Mouse (Mus musculus): ENCODE measurements around the gene Tfpi. TPM values are rescaled to one million over a fixed set of nuclear protein-coding genes. Genes with fewer than 3 reads are reported as not detected.
"Not testable (repeated sequence)": the region's sequence is repeated elsewhere in the genome, so short reads cannot be mapped to it uniquely, and the experiment has no call there.

Tfpi gene
- polyA plus RNA-seq, 1 experiment from 2014 or later: 53.9 TPM

DNA sequence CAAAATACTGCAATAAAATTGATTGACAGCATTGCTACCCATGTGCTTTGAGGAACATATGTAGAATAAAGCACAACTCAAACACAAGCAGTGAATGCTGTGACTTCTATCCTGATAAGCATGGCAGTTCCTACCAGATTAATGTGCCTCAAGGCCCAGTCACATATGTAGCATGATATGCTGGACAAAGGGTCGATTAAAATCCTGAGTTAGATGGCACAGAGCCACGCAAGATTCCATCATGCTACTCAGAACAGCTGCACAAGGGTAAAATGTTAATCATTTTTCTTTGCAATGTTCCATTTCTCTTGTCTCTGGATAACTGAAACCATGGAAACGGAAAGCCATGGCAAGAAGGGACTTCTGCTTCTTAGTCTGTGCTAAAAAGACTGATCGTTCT is 80.0 kb downstream of the Tfpi start:
- H3K27me3 ChIP-seq (replicated peaks; ENCODE audit: control insufficient read depth, insufficient read depth, low read length): no peaks in the 10 kb centered on the region
- WGBS: 85% methylated on average over 4 of the region's 4 CpGs
- no peak overlapping the region for H3K27ac ChIP-seq (ENCODE audit: low read depth)
- H3K9ac ChIP-seq (ENCODE audit: low read length): no peak overlapping the region
- no peaks in the 10 kb centered on the region for H3K9me3 ChIP-seq (ENCODE audit: control insufficient read depth, low read length)
- no peak overlapping the region for H3K4me2 ChIP-seq (ENCODE audit: low read length)
- H3K36me3 ChIP-seq (ENCODE audit: control insufficient read depth, insufficient read depth, low read length): no peaks in the 10 kb centered on the region
- ATAC-seq (replicated peaks; ENCODE audit: low FRiP score, low TSS enrichment, low read depth): no peak
- no peak overlapping the region for H3K4me3 ChIP-seq (ENCODE audit: low read depth, low read length)
- DNase-seq (ENCODE audit: low spot score): no peak
- H3K4me1 ChIP-seq (replicated peaks; ENCODE audit: control insufficient read depth, insufficient read depth, low read length): no peaks in the 10 kb centered on the region

DNA sequence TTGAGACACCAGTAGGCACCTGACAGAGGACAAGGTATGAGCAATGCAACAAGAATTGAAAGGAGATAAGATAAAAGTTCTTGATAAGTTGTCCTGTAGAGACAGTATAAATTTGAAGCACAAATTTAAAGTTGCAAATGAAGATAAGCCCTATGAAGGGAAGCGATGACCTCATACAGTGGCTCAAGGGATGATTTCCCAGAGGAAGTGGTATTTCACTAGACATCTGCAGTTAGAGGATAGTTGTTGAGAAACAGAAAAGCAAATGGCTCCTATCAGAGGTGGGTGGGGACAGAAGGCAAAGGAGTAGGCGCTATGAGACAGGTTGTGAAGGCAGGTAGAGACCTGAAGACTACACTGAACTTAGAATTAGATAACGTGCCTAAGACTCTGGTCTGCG is 83.3 kb downstream of the Tfpi start:
- no peaks in the 10 kb centered on the region for H3K36me3 ChIP-seq (ENCODE audit: control insufficient read depth, insufficient read depth, low read length)
- no peaks in the 10 kb centered on the region for H3K27me3 ChIP-seq (replicated peaks; ENCODE audit: control insufficient read depth, insufficient read depth, low read length)
- H3K4me1 ChIP-seq (replicated peaks; ENCODE audit: control insufficient read depth, insufficient read depth, low read length): 0 out of 2 replicates have a peak, but pooled peaks cover 5% of the 10 kb centered on the region
- H3K9me3 ChIP-seq (ENCODE audit: control insufficient read depth, low read length): no peaks in the 10 kb centered on the region
- no peak for DNase-seq (ENCODE audit: low spot score)
- 82% methylated on average over 4 of the region's 4 CpGs for WGBS
- no peak overlapping the region for H3K27ac ChIP-seq (ENCODE audit: low read depth)
- no peak overlapping the region for H3K4me3 ChIP-seq (ENCODE audit: low read depth, low read length)
- no peak overlapping the region for H3K9ac ChIP-seq (ENCODE audit: low read length)
- ATAC-seq (replicated peaks; ENCODE audit: low FRiP score, low TSS enrichment, low read depth): no peak
- no peak overlapping the region for H3K4me2 ChIP-seq (ENCODE audit: low read length)

DNA sequence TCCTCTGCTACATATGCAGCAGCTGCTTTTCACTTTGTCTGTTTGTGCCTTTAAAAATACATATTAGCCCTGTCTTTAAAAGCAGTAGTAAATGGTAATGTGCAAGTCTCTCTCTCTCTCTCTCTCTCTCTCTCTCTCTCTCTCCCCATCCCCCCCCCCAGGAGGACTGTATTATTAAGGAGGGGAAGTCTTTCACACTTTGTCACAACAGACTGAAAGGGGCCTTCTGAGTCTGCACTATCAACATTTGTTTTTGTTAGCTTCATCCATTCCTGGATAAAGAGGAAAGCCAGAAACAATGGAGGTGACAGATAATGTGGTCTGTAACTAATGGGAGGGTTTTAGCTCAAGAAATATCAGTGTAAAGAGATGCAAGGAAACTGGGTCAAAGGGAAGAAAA is 87.5 kb downstream of the Tfpi start:
- no peak overlapping the region for H3K4me3 ChIP-seq (ENCODE audit: low read depth, low read length)
- H3K4me2 ChIP-seq (ENCODE audit: low read length): no peak overlapping the region
- H3K27ac ChIP-seq (ENCODE audit: low read depth): no peak overlapping the region
- H3K9me3 ChIP-seq (ENCODE audit: control insufficient read depth, low read length): no peaks in the 10 kb centered on the region
- no peak overlapping the region for H3K9ac ChIP-seq (ENCODE audit: low read length)
- ATAC-seq (replicated peaks; ENCODE audit: low FRiP score, low TSS enrichment, low read depth): no peak
- no peak for DNase-seq (ENCODE audit: low spot score)
- H3K27me3 ChIP-seq (replicated peaks; ENCODE audit: control insufficient read depth, insufficient read depth, low read length): no peaks in the 10 kb centered on the region
- peaks cover 13% of the 10 kb centered on the region for H3K4me1 ChIP-seq (replicated peaks; ENCODE audit: control insufficient read depth, insufficient read depth, low read length)
- no peaks in the 10 kb centered on the region for H3K36me3 ChIP-seq (ENCODE audit: control insufficient read depth, insufficient read depth, low read length)

DNA sequence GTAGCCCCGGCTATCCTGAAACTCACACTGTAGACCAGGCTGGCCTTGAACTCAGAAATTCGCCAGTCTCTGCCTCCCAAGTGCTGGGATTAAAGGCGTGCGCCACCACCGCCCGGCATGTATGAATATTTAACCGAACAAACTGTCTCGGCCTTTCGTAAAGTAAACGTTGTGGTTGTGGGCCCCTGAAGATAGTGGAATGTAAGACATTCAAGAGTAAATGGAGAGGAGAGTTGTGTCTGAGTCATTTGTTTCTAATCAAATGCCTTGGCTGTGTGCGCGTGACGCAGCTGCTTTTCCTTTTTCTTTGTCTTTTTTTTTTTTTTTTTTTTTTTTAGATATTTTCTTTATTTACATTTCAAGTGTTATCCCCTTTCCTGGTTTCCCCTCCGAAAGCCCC is 88.0 kb downstream of the Tfpi start:
- H3K27me3 ChIP-seq (replicated peaks; ENCODE audit: control insufficient read depth, insufficient read depth, low read length): not testable (repeated sequence)

DNA sequence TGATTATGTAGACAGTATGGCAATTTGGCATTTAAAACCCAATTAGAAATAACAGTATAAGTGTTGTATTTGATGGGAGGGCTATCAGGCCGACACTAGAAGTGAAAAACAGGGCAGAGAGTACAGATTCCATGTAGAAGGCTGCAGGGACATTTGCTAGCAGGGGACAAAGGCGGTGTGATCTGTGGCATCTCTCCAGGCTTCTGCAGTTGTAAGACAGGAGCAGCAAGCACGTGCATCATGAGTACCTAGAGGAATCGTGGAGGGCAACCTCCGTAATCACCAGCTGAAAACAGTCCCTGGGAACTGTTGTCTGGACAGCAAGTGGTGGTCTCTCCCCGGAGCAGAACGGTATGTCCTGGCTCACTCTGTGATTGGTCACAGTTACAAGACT is 88.6 kb downstream of the Tfpi start:
- H3K4me1 ChIP-seq (replicated peaks; ENCODE audit: control insufficient read depth, insufficient read depth, low read length): peaks cover 13% of the 10 kb centered on the region
- 78% methylated on average over 7 of the region's 7 CpGs for WGBS
- no peak for ATAC-seq (replicated peaks; ENCODE audit: low FRiP score, low TSS enrichment, low read depth)
- no peaks in the 10 kb centered on the region for H3K27me3 ChIP-seq (replicated peaks; ENCODE audit: control insufficient read depth, insufficient read depth, low read length)
- no peaks in the 10 kb centered on the region for H3K9me3 ChIP-seq (ENCODE audit: control insufficient read depth, low read length)
- no peak for DNase-seq (ENCODE audit: low spot score)
- no peak overlapping the region for H3K27ac ChIP-seq (ENCODE audit: low read depth)
- H3K36me3 ChIP-seq (ENCODE audit: control insufficient read depth, insufficient read depth, low read length): no peaks in the 10 kb centered on the region
- H3K9ac ChIP-seq (ENCODE audit: low read length): no peak overlapping the region
- no peak overlapping the region for H3K4me3 ChIP-seq (ENCODE audit: low read depth, low read length)
- H3K4me2 ChIP-seq (ENCODE audit: low read length): no peak overlapping the region

More for the DNA sequence above, 88.0 kb downstream of the Tfpi start:
- not testable (repeated sequence) for H3K27ac ChIP-seq (ENCODE audit: low read depth); ATAC-seq (replicated peaks; ENCODE audit: low FRiP score, low TSS enrichment, low read depth); H3K4me2 ChIP-seq (ENCODE audit: low read length); DNase-seq (ENCODE audit: low spot score); H3K4me3 ChIP-seq (ENCODE audit: low read depth, low read length); H3K36me3 ChIP-seq (ENCODE audit: control insufficient read depth, insufficient read depth, low read length); H3K9me3 ChIP-seq (ENCODE audit: control insufficient read depth, low read length); H3K9ac ChIP-seq (ENCODE audit: low read length)
- 78% methylated on average over 14 of the region's 14 CpGs for WGBS
- peaks cover 13% of the 10 kb centered on the region for H3K4me1 ChIP-seq (replicated peaks; ENCODE audit: control insufficient read depth, insufficient read depth, low read length)

DNA sequence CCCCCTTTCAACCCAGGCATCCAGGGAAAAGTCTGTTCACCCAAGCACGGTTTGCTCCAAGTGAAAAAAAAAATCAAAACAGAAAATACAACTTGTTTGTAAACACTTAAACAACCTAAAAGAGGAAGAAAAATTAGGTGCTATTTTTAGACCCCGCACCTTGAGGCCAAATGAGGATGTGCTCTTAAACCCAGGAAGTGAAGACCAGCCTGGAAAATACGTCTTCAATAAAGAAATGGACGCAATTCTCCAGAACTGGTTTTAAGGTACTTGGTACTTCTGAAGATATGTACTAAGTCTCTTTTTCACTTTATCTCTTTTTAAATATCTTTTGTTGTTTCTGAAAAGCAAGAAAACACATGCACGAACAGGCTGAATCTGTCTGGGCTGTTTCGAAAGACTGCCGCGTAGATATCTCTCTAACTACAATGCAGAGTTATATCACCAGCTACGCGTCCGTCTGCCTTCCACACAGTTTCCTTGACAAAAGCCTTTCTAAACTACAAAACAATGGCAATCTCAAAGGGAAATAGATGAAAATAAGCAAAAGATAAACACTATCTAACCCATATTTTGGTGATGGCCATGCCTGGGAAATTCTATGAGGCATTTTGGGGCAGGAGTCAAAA is 89.1 kb downstream of the Tfpi start:
- no peaks in the 10 kb centered on the region for H3K9me3 ChIP-seq (ENCODE audit: control insufficient read depth, low read length)
- peak overlapping the region; percentile 37 for H3K4me2 ChIP-seq (ENCODE audit: low read length)
- H3K27me3 ChIP-seq (replicated peaks; ENCODE audit: control insufficient read depth, insufficient read depth, low read length): no peaks in the 10 kb centered on the region
- no peak overlapping the region for H3K9ac ChIP-seq (ENCODE audit: low read length)
- peaks cover 13% of the 10 kb centered on the region for H3K4me1 ChIP-seq (replicated peaks; ENCODE audit: control insufficient read depth, insufficient read depth, low read length)
- 76% methylated on average over 11 of the region's 11 CpGs for WGBS
- no peaks in the 10 kb centered on the region for H3K36me3 ChIP-seq (ENCODE audit: control insufficient read depth, insufficient read depth, low read length)
- no peak overlapping the region for H3K27ac ChIP-seq (ENCODE audit: low read depth)
- no peak for DNase-seq (ENCODE audit: low spot score)
- no peak for ATAC-seq (replicated peaks; ENCODE audit: low FRiP score, low TSS enrichment, low read depth)
- no peak overlapping the region; the same call in 1 of the 2 replicates for H3K4me3 ChIP-seq (ENCODE audit: low read depth, low read length)

DNA sequence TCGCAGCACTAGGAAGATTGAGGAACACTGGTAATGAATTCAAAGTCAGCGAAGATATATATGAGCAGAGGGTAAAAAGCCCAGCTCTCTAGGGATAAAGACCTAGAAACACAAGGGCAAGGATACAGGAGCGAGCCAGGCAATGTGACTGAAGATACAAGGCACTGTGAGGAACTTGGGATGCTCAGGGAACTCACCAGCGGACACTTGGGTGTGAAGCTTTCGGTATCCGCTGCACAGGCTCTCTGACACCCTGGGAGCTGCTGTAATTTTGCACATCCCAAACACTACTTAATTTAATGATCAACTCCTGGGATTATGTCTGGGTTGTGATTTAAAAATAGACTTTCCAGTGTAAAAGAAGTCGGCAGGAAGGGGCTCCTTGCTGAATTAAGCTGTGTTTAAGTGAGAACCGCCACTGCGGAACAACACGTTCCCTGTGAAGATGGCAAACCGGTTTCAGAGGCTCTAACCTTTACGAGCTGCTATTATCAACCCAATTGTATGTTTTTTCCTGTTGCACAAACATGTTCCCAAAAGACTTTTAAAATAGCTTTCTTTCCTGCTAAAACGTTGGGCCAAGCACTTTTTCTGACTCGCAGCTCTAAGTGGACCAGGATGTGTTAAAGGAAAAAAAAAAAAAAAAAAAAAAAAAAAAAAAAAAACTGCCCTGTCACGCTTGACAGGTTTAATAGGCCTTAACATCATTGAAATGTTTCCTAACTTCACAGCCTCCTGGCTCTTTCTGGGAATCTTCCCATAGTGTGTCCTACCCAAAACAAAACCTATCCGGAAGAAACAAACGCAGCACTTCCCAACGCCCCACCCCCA is 89.8 kb downstream of the Tfpi start:
- DNase-seq (ENCODE audit: low spot score) (no peak), ATAC-seq (replicated peaks; ENCODE audit: low FRiP score, low TSS enrichment, low read depth) (no peak)
- H3K36me3 ChIP-seq (ENCODE audit: control insufficient read depth, insufficient read depth, low read length): no peaks in the 10 kb centered on the region
- H3K27ac ChIP-seq (ENCODE audit: low read depth): no peak overlapping the region
- WGBS: 48% methylated on average over 18 of the region's 18 CpGs
- H3K9ac ChIP-seq (ENCODE audit: low read length): no peak overlapping the region
- no peaks in the 10 kb centered on the region for H3K27me3 ChIP-seq (replicated peaks; ENCODE audit: control insufficient read depth, insufficient read depth, low read length)
- H3K4me3 ChIP-seq (ENCODE audit: low read depth, low read length): no peak overlapping the region; the same call in 1 of the 2 replicates
- H3K4me2 ChIP-seq (ENCODE audit: low read length): peak overlapping the region; percentile 37
- peaks cover 13% of the 10 kb centered on the region for H3K4me1 ChIP-seq (replicated peaks; ENCODE audit: control insufficient read depth, insufficient read depth, low read length)
- no peaks in the 10 kb centered on the region for H3K9me3 ChIP-seq (ENCODE audit: control insufficient read depth, low read length)

DNA sequence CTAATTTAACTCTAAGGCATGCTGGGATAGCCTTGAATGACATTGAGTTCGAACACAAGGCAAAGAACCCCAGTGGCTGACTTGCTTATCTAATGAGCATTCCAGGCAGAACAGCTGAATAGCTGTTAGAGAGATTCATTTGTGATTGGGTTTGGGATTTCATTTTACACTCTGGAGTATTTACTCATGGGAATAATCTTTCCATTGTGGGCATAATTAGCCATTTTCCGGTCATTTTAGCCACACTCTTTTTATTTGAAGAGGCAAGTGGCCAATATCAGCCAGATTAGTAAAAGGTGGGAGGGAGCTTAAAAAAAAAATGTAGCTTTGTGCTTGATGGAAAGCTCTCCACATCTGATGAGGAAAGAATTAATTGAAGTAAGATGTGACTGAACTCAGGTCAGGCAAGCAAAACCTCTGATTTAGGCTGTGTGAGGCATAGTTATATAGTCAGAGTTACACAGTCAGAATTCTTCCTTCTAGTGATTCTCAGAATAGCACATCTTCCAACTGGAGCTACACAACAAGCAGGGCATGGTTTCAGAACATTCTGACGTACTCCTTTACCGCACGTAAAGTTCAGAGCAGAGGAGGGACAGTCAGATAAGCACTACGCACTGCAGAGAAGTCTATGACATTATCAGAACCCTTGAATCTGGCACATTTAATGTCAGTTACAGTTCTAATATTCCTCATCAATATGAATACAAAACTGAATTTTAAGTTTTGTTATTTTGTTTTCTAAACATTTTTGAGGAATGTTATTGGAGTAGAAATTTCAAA is 91.5 kb downstream of the Tfpi start:
- Histone ChIP-seq H3K9ac (ENCODE audit: low read length) (no peak overlapping the region), H3K9me3 (ENCODE audit: control insufficient read depth, low read length) (no peaks in the 10 kb centered on the region), H3K4me2 (ENCODE audit: low read length) (no peak overlapping the region), H3K27me3 (replicated peaks; ENCODE audit: control insufficient read depth, insufficient read depth, low read length) (no peaks in the 10 kb centered on the region), H3K4me3 (ENCODE audit: low read depth, low read length) (no peak overlapping the region), H3K36me3 (ENCODE audit: control insufficient read depth, insufficient read depth, low read length) (no peaks in the 10 kb centered on the region), H3K27ac (ENCODE audit: low read depth) (no peak overlapping the region), H3K4me1 (replicated peaks; ENCODE audit: control insufficient read depth, insufficient read depth, low read length) (peaks cover 13% of the 10 kb centered on the region)
- WGBS: 85% methylated on average over 6 of the region's 6 CpGs
- no peak for DNase-seq (ENCODE audit: low spot score)
- no peak for ATAC-seq (replicated peaks; ENCODE audit: low FRiP score, low TSS enrichment, low read depth)

Measured in intestine, embryonic 14.5 days (tissue).